Mouse (Mus musculus): ENCODE results near the gene Ap1m1.

GRCm38 (mm10) chr8:72210222-72210621, 29.6 kb upstream of the Ap1m1 start:
- no peak for TF ChIP-seq CTCF (IDR thresholded peaks at IDR 0.05; ENCODE audit: low read depth, low read length)
- TF ChIP-seq POLR2A (IDR thresholded peaks at IDR 0.05; ENCODE audit: insufficient read depth, low read length) = no peak

Measured in ES-Bruce4 (cell line).